Mouse (Mus musculus) embryonic fibroblast, embryonic 13.5 days (primary cell): ENCODE data around the gene Ecsit. TPM values are rescaled to one million over a fixed set of nuclear protein-coding genes. Genes with fewer than 3 reads are reported as not detected.

ENCODE experiments used
- H3K27ac ChIP-seq: 2 replicates; pipeline ENCODE4 v1.5.1; 2012; ENCODE audit warnings: low read length, control low read depth, inconsistent platforms; ENCODE audit not compliant: insufficient read depth
- H3K4me1 ChIP-seq: 2 replicates; pipeline ENCODE4 v1.6.1; 2011; ENCODE audit warnings: low read length; ENCODE audit not compliant: control insufficient read depth, insufficient read depth
- H3K4me3 ChIP-seq: 2 replicates; pipeline ENCODE4 v1.5.1; 2011; ENCODE audit warnings: mild to moderate bottlenecking, control low read depth, low read length; ENCODE audit not compliant: insufficient read depth
- CTCF ChIP-seq: IDR thresholded peaks from 2 replicates; pipeline ENCODE4 v1.5.1; 2011; ENCODE audit warnings: mild to moderate bottlenecking, control low read depth, low read length, moderate library complexity, borderline replicate concordance; ENCODE audit not compliant: insufficient read depth
- POLR2A ChIP-seq: IDR thresholded peaks from 2 replicates; pipeline ENCODE4 v1.6.1; 2011; ENCODE audit warnings: low read depth, mild to moderate bottlenecking, control low read depth, low read length, moderate library complexity
- polyA plus RNA-seq: library from polyadenylated mRNA; stranded (reverse); fragments of >200 nt; gene quantifications from 2 replicates; pipeline ENCODE4 v1.2.4, GENCODE M21; 2011; ENCODE audit warnings: low read depth; ENCODE audit not compliant: missing spikeins, insufficient read length

Ecsit gene
- polyA plus RNA-seq, 1 experiment = 16.5 TPM

DNA sequence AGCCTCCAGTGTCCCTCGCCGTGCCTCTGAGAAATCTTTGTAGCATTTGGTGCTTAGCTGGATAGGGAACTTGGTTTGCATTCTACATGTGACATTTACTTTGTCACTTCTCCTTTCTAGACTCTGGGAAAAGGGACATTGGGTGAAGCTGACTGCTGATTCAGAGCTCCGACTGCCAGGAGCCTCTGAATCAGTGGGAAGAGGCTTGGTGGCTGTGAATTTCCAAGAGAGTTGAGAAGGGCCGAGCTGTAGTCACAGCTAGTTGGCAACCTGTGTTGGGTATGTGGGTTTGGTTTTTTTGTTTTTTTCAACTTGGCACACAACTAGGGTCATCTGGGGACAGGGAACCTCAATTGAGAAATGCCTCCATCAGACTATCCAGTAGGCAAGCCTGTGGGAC lies 34.3 kb upstream of the Ecsit start:
- Histone ChIP-seq H3K27ac (no peak overlapping the region), H3K4me3 (no peak overlapping the region), H3K4me1 (no peaks in the 10 kb centered on the region)
- TF ChIP-seq POLR2A (no peak), CTCF (no peak)

- no peak for TF ChIP-seq POLR2A
- no peak for TF ChIP-seq CTCF
- H3K27ac ChIP-seq = no peak overlapping the region
- H3K4me1 ChIP-seq = no peaks in the 10 kb centered on the region
- no peak overlapping the region for H3K4me3 ChIP-seq
Measured at GRCm38 (mm10) chr9:22117754-22118456, 32.7 kb upstream of the Ecsit start.

- H3K4me1 ChIP-seq = no peaks in the 10 kb centered on the region
- peak within 1 kb of the TSS; percentile 79 for H3K4me3 ChIP-seq
- TF ChIP-seq POLR2A (peak; percentile 96), CTCF (no peak)
- no peak within 1 kb of the TSS for H3K27ac ChIP-seq
Measured at GRCm38 (mm10) chr9:22116740-22117426, 31.6 kb upstream of the Ecsit start, which contains the start of gene Elof1. Gene Elof1, minus strand, starts transcription at chr9:22117172.

DNA sequence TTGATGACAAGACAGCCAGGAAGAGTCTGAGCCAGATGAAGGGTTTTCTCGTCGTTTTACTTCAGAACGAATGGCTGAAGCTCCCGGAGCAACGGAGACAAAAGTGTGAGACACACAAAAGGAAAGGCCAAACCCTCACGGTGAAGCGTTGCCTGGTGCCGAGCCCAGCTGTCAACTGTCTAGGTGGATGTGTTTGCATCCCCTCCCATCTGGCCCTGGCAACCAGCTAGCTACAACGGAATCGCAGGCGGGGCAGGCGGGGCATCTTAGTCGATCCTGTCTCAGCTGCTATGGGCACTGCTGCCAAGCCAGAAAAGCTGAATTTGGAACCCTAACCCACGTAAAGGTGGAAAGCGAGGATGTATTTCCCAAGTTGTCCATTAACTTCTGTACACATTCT lies 30.8 kb upstream of the Ecsit start:
- H3K4me3 ChIP-seq = peak overlapping the region; percentile 79
- no peak overlapping the region for H3K27ac ChIP-seq
- no peak for TF ChIP-seq CTCF
- H3K4me1 ChIP-seq = no peaks in the 10 kb centered on the region

DNA sequence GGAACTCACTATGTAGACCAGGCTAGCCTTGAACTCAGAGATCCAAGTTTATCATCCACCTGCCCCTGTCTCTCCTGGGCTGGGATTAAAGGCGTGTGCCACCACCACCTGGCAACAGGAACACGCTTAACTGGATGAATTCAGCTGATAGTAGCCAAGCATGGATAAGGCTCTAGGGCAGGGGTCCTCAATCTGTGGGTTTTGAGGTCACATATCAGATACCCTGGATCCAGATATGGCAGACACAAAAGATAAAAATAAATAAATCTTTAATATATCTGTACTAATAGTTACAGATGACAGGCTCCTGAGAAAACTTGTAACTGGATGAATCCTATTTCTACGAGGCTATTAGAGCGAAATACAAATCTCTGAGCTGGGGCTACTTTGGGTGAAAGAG lies 30.4 kb upstream of the Ecsit start:
- TF ChIP-seq POLR2A (no peak), CTCF (no peak)
- Histone ChIP-seq H3K4me1 (no peaks in the 10 kb centered on the region), H3K4me3 (peak overlapping the region; percentile 79), H3K27ac (no peak overlapping the region)

DNA sequence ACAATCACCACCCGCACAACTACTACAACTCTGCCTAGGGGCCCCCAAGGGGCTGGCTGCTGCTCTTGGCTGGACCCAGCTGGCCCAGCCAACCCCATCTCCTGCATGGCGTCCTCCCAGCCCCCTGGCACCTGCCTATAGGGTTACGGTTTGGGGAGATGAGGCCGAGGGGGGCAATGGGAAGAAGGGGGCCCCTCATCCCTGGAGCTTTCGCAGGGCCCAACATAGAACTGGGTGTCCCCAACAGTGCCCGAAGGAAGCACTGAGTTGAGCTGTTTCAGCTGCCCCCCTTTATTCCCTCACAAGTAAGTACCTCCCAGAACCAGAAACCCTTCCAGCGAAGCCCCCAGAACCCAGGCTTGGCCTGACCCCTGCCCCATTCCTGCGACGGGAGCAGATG lies 23.0 kb upstream of the Ecsit start:
- Histone ChIP-seq H3K4me3 (no peak overlapping the region), H3K27ac (no peak overlapping the region), H3K4me1 (no peaks in the 10 kb centered on the region)
- TF ChIP-seq CTCF = no peak

DNA sequence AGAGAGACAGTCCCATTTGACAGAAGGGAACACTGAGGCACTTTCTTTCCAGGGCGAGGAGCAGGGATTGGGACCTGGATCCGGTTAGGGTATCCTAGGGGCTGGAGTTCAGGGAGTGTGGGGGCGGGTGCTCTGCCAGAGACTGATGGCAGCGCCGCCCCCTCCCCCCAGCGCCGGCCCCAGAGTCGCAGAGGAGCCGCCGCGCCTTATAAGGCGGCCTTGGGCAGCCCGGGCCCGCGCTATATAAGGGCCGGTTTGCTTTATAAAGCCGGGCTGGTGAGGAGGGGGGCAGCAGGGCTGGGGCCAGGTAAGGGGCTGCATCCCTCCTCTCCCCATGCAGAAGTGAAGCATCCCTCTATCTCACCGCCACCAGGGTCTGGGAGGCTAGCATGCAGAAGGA lies 14.7 kb upstream of the Ecsit start:
- Histone ChIP-seq H3K27ac (peak overlapping the region; percentile 37), H3K4me1 (no peaks in the 10 kb centered on the region), H3K4me3 (peak overlapping the region; percentile 33)
- TF ChIP-seq POLR2A (peak; percentile 60), CTCF (no peak)

DNA sequence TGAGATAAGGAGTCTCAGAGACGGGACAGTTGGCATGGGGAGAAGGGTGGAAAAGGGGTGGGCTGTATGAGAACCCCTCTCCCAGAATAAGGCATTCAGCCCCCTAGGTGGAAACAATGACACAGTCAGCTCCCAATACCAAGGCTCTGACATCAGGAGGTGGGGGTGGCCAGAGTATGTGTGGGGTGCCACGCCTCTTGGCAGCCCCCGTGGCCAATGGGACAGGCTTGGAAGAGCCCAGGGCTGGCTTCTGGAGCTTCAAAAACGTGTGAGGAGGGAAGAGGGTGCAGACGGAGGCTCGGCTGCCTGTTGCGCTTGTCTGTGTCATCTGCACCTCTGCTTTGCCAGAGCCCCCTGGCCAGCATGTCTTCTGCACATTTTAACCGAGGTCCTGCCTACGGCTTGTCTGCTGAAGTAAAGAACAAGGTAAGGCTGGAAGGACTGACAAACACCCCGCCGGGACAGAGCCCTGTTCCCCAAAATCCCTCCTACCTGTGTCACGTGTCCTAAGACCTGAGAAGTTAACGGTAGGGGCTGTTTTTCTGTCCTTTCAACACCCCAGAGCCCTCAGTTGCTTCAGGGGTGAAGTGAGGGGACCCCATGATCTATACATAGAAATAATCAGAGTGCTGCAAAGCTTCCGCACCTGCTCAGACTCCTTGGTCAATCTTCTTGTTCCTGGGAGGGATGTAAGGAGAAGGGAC lies 13.9 kb upstream of the Ecsit start, which contains the start of gene Cnn1:
Gene Cnn1 (plus strand): TSS at position 224 of the 704 bp plus-strand sequence.
- H3K4me1 ChIP-seq = no peaks in the 10 kb centered on the region
- H3K4me3 ChIP-seq = peak within 1 kb of the TSS; percentile 33
- peak within 1 kb of the TSS; percentile 37 for H3K27ac ChIP-seq
- TF ChIP-seq CTCF (no peak), POLR2A (peak; percentile 97)

DNA sequence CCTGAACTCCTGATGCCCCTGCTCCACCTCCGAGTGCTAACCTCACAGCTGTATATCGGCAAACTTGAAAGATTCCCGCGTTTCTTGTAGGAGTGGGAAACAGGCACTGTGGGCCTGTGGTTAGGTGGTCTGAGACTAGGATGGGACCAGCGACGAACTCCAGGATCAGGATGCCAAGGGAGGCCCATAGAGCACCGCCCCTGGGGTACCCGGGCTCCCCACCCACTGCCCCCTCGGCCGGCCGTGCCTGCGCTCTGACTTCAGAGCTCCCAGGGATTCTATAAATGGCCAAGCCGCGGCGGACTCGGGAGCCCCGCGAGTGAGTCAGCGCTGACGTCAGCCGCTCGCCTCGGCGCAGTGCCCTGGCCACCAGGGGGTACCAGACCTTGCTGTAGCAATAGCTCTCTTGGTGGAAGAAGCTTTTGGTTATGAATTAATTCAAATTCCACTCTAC lies 10.6 kb upstream of the Ecsit start:
- Histone ChIP-seq H3K4me3 (peak overlapping the region; percentile 1; the same call in 1 of the 2 replicates), H3K27ac (peak overlapping the region; percentile 24; the same call in 1 of the 2 replicates), H3K4me1 (no peaks in the 10 kb centered on the region)
- peak; percentile 31; the same call in 1 of the 2 replicates for TF ChIP-seq POLR2A
- peak; percentile 78 for TF ChIP-seq CTCF
